Mouse (Mus musculus) liver, embryonic 18 days (tissue): ENCODE results near the gene Mpst. TPM values are rescaled to one million over a fixed set of nuclear protein-coding genes. Genes with fewer than 3 reads are reported as not detected.

Source experiments
- polyA plus RNA-seq: library from polyadenylated mRNA; depleted of rRNA; stranded (reverse); fragments of >200 nt; gene quantifications from 2 replicates; pipeline ENCODE4 v1.2.3, GENCODE M21; 2012; rRNA removed

The Mpst gene
- polyA plus RNA-seq: 122 and 136 TPM in 2 replicates

DNA sequence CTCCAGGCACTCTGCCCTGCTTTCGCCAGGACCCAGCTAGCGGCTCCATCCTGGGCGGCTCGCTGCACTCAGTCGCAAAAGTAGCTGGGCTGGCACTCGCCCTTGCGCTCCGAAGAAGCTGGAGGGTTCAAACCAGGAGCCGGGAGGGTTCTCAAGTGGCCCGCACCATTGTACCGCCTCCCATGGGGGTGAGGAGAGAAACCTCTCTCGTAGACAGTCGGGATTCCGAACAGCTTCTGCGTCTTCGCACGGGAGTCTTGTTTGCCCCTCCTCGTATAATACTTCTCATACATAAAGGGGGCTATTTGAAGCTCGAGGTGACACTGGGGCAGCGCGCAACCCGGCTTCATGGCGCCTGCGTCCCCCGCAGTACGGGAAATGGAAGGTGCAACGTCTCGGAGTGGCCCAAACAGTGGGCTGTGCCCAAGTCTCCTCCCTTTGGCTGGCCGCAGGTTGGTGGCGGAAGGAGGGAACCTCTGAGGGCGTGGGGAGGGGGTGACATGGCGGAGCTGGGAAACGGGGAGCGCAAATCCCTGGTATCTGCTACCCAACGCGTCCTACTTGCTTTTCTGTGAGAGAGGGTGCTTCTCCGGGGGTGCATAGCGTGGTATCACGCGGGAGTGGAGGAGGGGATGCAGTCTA is at the start of gene Mpst:
TSS of gene Mpst (plus strand) at position 124 of the 642 bp plus-strand sequence.

DNA sequence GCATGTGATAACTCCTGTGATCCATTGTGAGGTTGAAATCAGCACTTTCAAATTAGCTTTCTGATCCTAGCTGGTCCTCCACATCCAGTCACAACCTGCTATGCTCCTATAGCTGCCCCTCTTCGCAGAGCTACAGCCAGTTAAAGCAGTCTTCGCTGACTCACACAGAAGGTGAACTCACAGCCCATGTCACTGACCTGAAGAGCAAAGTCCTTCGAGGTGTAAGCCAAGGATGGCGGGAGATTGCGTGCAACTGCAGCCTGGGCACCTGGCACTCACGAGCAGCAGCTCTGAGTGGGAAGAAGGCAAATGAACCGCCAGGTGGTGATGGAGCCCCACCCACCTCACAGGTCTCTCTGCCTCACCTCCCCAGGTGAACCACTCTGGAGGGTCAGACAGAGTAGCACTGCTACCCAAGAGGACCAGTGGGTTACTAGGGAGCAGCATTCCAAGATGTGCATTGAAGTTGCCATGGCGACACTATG is 10.7 kb upstream of the Mpst start, which contains the start of gene Tex33:
TSS of gene Tex33 (minus strand) at position 435 of the 485 bp plus-strand sequence.

DNA sequence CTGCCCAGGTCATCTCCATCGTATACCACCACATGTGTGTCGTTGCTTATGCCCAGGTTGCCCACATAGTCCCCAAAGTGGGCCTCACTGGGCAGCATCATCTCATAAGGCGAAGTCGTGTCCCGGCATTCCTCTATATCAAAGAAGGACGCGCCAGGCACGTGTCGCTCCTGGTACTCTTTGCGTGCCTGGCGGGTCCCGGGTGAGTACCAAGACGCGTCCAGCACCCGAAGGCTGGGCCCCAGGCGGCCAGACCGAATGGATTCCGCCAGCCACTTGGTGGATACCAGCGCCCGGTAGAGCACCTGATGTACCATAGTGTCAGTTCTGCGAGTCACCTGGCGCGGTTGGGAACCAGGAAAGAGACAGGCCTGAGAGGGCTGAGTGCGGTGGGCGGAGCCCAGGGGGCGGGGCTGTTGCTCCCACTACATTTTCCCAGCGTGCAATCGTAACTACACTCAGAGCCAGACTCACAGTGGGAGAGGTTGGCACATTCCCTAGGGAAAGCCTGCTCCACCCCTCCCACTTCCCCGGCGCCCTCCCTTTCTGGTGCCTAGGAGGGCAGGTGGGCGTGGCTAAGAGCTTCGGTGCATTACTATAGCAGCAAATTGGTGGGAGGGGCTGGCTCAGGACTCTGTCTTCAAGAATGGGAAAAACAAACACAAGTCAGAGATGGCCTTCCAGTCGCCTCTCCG is 552 bp upstream of the Mpst start, which contains the start of gene Tst:
TSS of gene Tst (minus strand) at position 391 of the 695 bp plus-strand sequence.

DNA sequence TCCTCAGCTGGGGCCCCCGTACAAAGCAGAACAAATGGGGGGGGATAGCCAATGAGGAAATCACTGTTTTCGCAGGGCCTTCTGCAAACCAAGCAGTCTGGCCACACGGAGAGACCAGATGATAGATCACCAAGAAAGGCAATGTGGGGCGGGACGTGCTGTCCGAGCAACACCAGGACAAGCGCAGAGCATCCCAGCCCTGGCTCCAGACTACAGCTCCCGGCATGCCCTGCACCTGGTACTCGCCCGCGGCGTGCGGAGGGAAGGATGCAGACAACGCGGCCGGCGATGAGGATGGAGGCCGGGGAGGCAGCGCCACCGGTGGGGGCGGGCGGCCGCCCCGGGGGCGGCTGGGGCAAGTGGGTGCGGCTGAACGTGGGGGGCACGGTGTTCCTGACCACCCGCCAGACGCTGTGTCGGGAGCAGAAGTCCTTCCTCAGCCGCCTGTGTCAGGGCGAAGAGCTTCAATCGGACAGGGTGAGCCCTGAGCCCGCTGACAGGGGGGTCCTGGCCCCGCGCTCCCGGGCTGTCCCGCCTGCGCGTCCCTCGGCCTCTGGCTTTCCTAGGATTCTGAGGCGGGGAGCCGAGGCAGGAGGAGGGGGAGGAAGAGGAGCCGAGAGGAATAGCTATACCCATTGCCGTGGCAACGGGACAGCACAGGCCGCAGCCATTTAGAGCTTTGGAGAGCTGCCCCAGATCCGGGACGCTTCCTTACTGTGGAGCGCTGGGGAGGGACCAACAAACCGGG is 22.3 kb downstream of the Mpst start, which contains the start of gene Kctd17:
TSS of gene Kctd17 (plus strand) at position 174 of the 748 bp plus-strand sequence.

Other genes starting within 250 kb of the Mpst start
- 7.2 and 8.8 TPM in 2 replicates for gene Ift27, start 232.3 kb upstream of the Mpst start, polyA plus RNA-seq
- not detected in 2 replicates for gene Pvalb, start 200.0 kb upstream of the Mpst start, polyA plus RNA-seq
- gene Ncf4, start 161.6 kb upstream of the Mpst start, polyA plus RNA-seq: 55.4 and 71.9 TPM in 2 replicates
- gene Csf2rb2, start 100.7 kb upstream of the Mpst start, polyA plus RNA-seq: 3.1 and 3.7 TPM in 2 replicates
- gene Csf2rb, start 80.7 kb upstream of the Mpst start, polyA plus RNA-seq: 6.9 and 10.0 TPM in 2 replicates
- gene Tex33, start 10.5 kb upstream of the Mpst start, polyA plus RNA-seq: 0.03 and 0.05 TPM in 2 replicates
- gene Tst, start 509 bp upstream of the Mpst start, polyA plus RNA-seq: 310 and 330 TPM in 2 replicates
- gene Kctd17, start 22.1 kb downstream of the Mpst start, polyA plus RNA-seq: 9.7 and 14.1 TPM in 2 replicates
- 74.6 and 84.1 TPM in 2 replicates for gene Tmprss6, start 62.2 kb downstream of the Mpst start, polyA plus RNA-seq
- 1.2 and 1.5 TPM in 2 replicates for gene Il2rb, start 88.9 kb downstream of the Mpst start, polyA plus RNA-seq
- 7.3 and 8.1 TPM in 2 replicates for gene C1qtnf6, start 125.0 kb downstream of the Mpst start, polyA plus RNA-seq
- 0.01 and 0.12 TPM in 2 replicates for gene Sstr3, start 138.3 kb downstream of the Mpst start, polyA plus RNA-seq
- 87.3 and 91.4 TPM in 2 replicates for gene Rac2, start 166.4 kb downstream of the Mpst start, polyA plus RNA-seq
- 9.2 and 9.6 TPM in 2 replicates for gene Cyth4, start 190.6 kb downstream of the Mpst start, polyA plus RNA-seq